Mouse (Mus musculus) intestine, embryonic 14.5 days (tissue): ENCODE data around the gene Lcor. TPM values are rescaled to one million over a fixed set of nuclear protein-coding genes. Genes with fewer than 3 reads are reported as not detected.
A peak's percentile ranks its signal among the peaks of the same experiment; 100 is the strongest.

Experiments
- ATAC-seq: fragments of 200-750 bp; cut with Nextera tagmentation; replicated peaks from 2 replicates; pipeline ENCODE4 v1.8.0; 2017; ENCODE audit warnings: low read depth, moderate number of reproducible peaks, moderate TSS enrichment, moderate library complexity; ENCODE audit not compliant: low FRiP score, low TSS enrichment
- DNase-seq: peaks from one replicate; pipeline ENCODE4 v3.0.0-alpha.2; 2018; ENCODE audit warnings: low spot score
- H3K27ac ChIP-seq: fragments of 300-500 bp; sonication (generic); 2 replicates; pipeline ENCODE4 v1.5.1; 2014; ENCODE audit warnings: low read depth, mild to moderate bottlenecking, control low read depth
- H3K27me3 ChIP-seq: fragments of 300-500 bp; sonication (generic); replicated peaks from 2 replicates; pipeline ENCODE4 v1.6.1; 2014; ENCODE audit warnings: low read length, control low read depth; ENCODE audit not compliant: control insufficient read depth, insufficient read depth
- H3K36me3 ChIP-seq: fragments of 300-500 bp; sonication (generic); 2 replicates; pipeline ENCODE4 v1.6.1; 2014; ENCODE audit warnings: low read length, control low read depth; ENCODE audit not compliant: control insufficient read depth, insufficient read depth
- H3K4me1 ChIP-seq: fragments of 300-500 bp; sonication (generic); replicated peaks from 2 replicates; pipeline ENCODE4 v1.6.1; 2014; ENCODE audit warnings: low read length, control low read depth, mixed read lengths; ENCODE audit not compliant: control insufficient read depth, insufficient read depth
- H3K4me2 ChIP-seq: fragments of 300-500 bp; sonication (generic); 2 replicates; pipeline ENCODE4 v1.6.1; 2014; ENCODE audit warnings: low read length
- H3K4me3 ChIP-seq: fragments of 300-500 bp; sonication (generic); 2 replicates; pipeline ENCODE4 v1.5.1; 2014; ENCODE audit warnings: low read depth, low read length, control low read depth, mixed read lengths
- H3K9ac ChIP-seq: fragments of 300-500 bp; sonication (generic); 2 replicates; pipeline ENCODE4 v1.6.1; 2014; ENCODE audit warnings: mild to moderate bottlenecking, low read length
- H3K9me3 ChIP-seq: fragments of 300-500 bp; sonication (generic); 2 replicates; pipeline ENCODE4 v1.6.1; 2016; ENCODE audit warnings: low read length, control low read depth; ENCODE audit not compliant: control insufficient read depth
- WGBS: fragments of 180-500 bp; shearing (Covaris S2); extraction: QIAGEN DNeasy Blood & Tissue Kit; methylation state at CpG from one replicate; pipeline ENCODE4 v1.1.7; 2014; 5-methylcytosine and 5-hydroxymethylcytosine counted together
- polyA plus RNA-seq: library from polyadenylated mRNA; unstranded; fragments of >200 nt; fragmentation: Nextera tagmentation; extraction: Ambion mirVana; gene quantifications from 2 replicates; pipeline ENCODE4 v1.2.1, GENCODE M21; 2014

The Lcor gene
- polyA plus RNA-seq, 1 experiment from 2014 or later: 27.6 TPM

- no peaks in the 10 kb centered on the region for H3K9me3 ChIP-seq
Measured at GRCm38 (mm10) chr19:41462166-41462735, 20.2 kb upstream of the Lcor start.

GRCm38 (mm10) chr19:41463841-41464240, 18.6 kb upstream of the Lcor start:
- WGBS: 93% methylated on average over 5 of the region's 5 CpGs
- no peak overlapping the region for H3K9ac ChIP-seq
- no peak overlapping the region for H3K4me2 ChIP-seq
- DNase-seq (peak; percentile 28), ATAC-seq (no peak)
- H3K27me3 ChIP-seq: no peaks in the 10 kb centered on the region
- H3K4me3 ChIP-seq: no peak overlapping the region
- no peaks in the 10 kb centered on the region for H3K4me1 ChIP-seq
- no peak overlapping the region for H3K27ac ChIP-seq
- H3K36me3 ChIP-seq: no peaks in the 10 kb centered on the region
- H3K9me3 ChIP-seq: no peaks in the 10 kb centered on the region

More at GRCm38 (mm10) chr19:41462166-41462735, 20.2 kb upstream of the Lcor start:
- H3K27me3 ChIP-seq: no peaks in the 10 kb centered on the region
- H3K9ac ChIP-seq: no peak overlapping the region
- H3K4me1 ChIP-seq: no peaks in the 10 kb centered on the region
- ATAC-seq: no peak
- H3K4me3 ChIP-seq: no peak overlapping the region
- 78% methylated on average over 9 of the region's 9 CpGs for WGBS
- H3K27ac ChIP-seq: no peak overlapping the region
- no peak overlapping the region for H3K4me2 ChIP-seq
- H3K36me3 ChIP-seq: no peaks in the 10 kb centered on the region
- no peak for DNase-seq

GRCm38 (mm10) chr19:41466475-41466874, 16.0 kb upstream of the Lcor start:
- no peaks in the 10 kb centered on the region for H3K27me3 ChIP-seq
- no peak overlapping the region for H3K4me2 ChIP-seq
- ATAC-seq (no peak), DNase-seq (no peak)
- no peak overlapping the region for H3K4me3 ChIP-seq
- H3K9ac ChIP-seq: no peak overlapping the region
- no peaks in the 10 kb centered on the region for H3K9me3 ChIP-seq
- 83% methylated on average over 3 of the region's 3 CpGs for WGBS
- no peaks in the 10 kb centered on the region for H3K4me1 ChIP-seq
- no peaks in the 10 kb centered on the region for H3K36me3 ChIP-seq
- no peak overlapping the region for H3K27ac ChIP-seq

GRCm38 (mm10) chr19:41473566-41474135, 8.8 kb upstream of the Lcor start:
- 0 out of 2 replicates have a peak, but pooled peaks cover 4% of the 10 kb centered on the region for H3K4me1 ChIP-seq
- no peak overlapping the region for H3K4me3 ChIP-seq
- H3K36me3 ChIP-seq: no peaks in the 10 kb centered on the region
- DNase-seq (no peak), ATAC-seq (no peak)
- no peaks in the 10 kb centered on the region for H3K27me3 ChIP-seq
- H3K9ac ChIP-seq: no peak overlapping the region
- no peaks in the 10 kb centered on the region for H3K9me3 ChIP-seq
- H3K4me2 ChIP-seq: no peak overlapping the region
- 89% methylated on average over 7 of the region's 7 CpGs for WGBS
- H3K27ac ChIP-seq: no peak overlapping the region

- Histone ChIP-seq H3K27ac (no peak overlapping the region), H3K4me1 (0 out of 2 replicates have a peak, but pooled peaks cover 4% of the 10 kb centered on the region), H3K4me2 (no peak overlapping the region), H3K9ac (no peak overlapping the region), H3K9me3 (no peaks in the 10 kb centered on the region), H3K27me3 (no peaks in the 10 kb centered on the region), H3K4me3 (no peak overlapping the region), H3K36me3 (no peaks in the 10 kb centered on the region)
- ATAC-seq (no peak), DNase-seq (peak; percentile 55)
- WGBS: 62% methylated on average over 2 of the region's 2 CpGs
Measured at GRCm38 (mm10) chr19:41474943-41475342, 7.5 kb upstream of the Lcor start.

GRCm38 (mm10) chr19:41476530-41477249, 5.7 kb upstream of the Lcor start:
- ATAC-seq (no peak), DNase-seq (no peak)
- 84% methylated on average over 3 of the region's 3 CpGs for WGBS
- Histone ChIP-seq H3K9ac (no peak overlapping the region), H3K36me3 (no peaks in the 10 kb centered on the region), H3K9me3 (no peaks in the 10 kb centered on the region), H3K4me1 (peaks cover 9% of the 10 kb centered on the region; the same call in 1 of the 2 replicates), H3K27me3 (no peaks in the 10 kb centered on the region), H3K4me2 (no peak overlapping the region), H3K4me3 (no peak overlapping the region), H3K27ac (no peak overlapping the region)

GRCm38 (mm10) chr19:41481030-41481886, 1.2 kb upstream of the Lcor start:
- H3K27me3 ChIP-seq: no peaks in the 10 kb centered on the region
- peak overlapping the region; percentile 65 for H3K4me2 ChIP-seq
- DNase-seq (peak; percentile 76), ATAC-seq (no peak)
- H3K4me1 ChIP-seq: peaks cover 19% of the 10 kb centered on the region
- H3K36me3 ChIP-seq: no peaks in the 10 kb centered on the region
- H3K9me3 ChIP-seq: no peaks in the 10 kb centered on the region
- H3K4me3 ChIP-seq: peak overlapping the region; percentile 80; the same call in 1 of the 2 replicates
- H3K9ac ChIP-seq: no peak overlapping the region
- no peak overlapping the region; the same call in 1 of the 2 replicates for H3K27ac ChIP-seq
- WGBS: 14% methylated on average over 15 of the region's 15 CpGs

GRCm38 (mm10) chr19:41481887-41482189, 599 bp upstream of the Lcor start:
- peak overlapping the region; percentile 96 for H3K27ac ChIP-seq
- ATAC-seq (no peak), DNase-seq (no peak)
- H3K9me3 ChIP-seq: no peaks in the 10 kb centered on the region
- peak overlapping the region; percentile 80 for H3K4me3 ChIP-seq
- H3K9ac ChIP-seq: peak overlapping the region; percentile 91
- H3K27me3 ChIP-seq: no peaks in the 10 kb centered on the region
- 4% methylated on average over 6 of the region's 6 CpGs for WGBS
- H3K4me2 ChIP-seq: peak overlapping the region; percentile 65
- H3K4me1 ChIP-seq: peaks cover 19% of the 10 kb centered on the region
- H3K36me3 ChIP-seq: no peaks in the 10 kb centered on the region
